Mouse (Mus musculus) MEL (cell line): ENCODE results near the gene Myo1g. TPM values are rescaled to one million over a fixed set of nuclear protein-coding genes. Genes with fewer than 3 reads are reported as not detected.

Source experiments
- DNase-seq: peaks from one replicate; pipeline ENCODE4 v3.0.0; 2011; ENCODE audit warnings: low read depth, low spot score
- H3K27ac ChIP-seq: 2 replicates; pipeline ENCODE4 v1.5.1; 2012; ENCODE audit warnings: low read depth, mild to moderate bottlenecking, control low read depth, low read length, moderate library complexity; ENCODE audit not compliant: control insufficient read depth
- H3K27me3 ChIP-seq, 2 experiments: fragments of 150-350 bp in 1 of 2; sonication (generic) in 1 of 2; 2 replicates each; pipeline ENCODE4 v1.6.1; 2012; ENCODE audit warnings: low read length in 2 of 2, mild to moderate bottlenecking in 2 of 2, improper control_type of control experiment in 1 of 2, moderate library complexity in 1 of 2; ENCODE audit not compliant: insufficient read depth in 2 of 2, control insufficient read depth in 1 of 2
- H3K36me3 ChIP-seq, 2 experiments: 2 replicates each; pipeline ENCODE4 v1.6.1; 2012 to 2014; ENCODE audit warnings: low read length in 2 of 2, improper control_type of control experiment in 1 of 2, inconsistent platforms in 1 of 2, mild to moderate bottlenecking in 1 of 2; ENCODE audit not compliant: insufficient read depth in 2 of 2, control insufficient read depth in 1 of 2
- H3K4me1 ChIP-seq, 2 experiments: fragments of 150-350 bp in 1 of 2; sonication (generic) in 1 of 2; 2 replicates each; pipeline ENCODE4 v1.6.1; 2012; ENCODE audit warnings: low read length in 2 of 2, improper control_type of control experiment in 1 of 2, mild to moderate bottlenecking in 1 of 2; ENCODE audit not compliant: insufficient read depth in 2 of 2, control insufficient read depth in 1 of 2
- H3K4me3 ChIP-seq, 2 experiments: fragments of 150-350 bp in 1 of 2; sonication (generic) in 1 of 2; 2 replicates each; pipeline ENCODE4 v1.5.1; 2012; ENCODE audit warnings: low read depth in 2 of 2, low read length in 2 of 2, mild to moderate bottlenecking in 2 of 2, moderate library complexity in 2 of 2, control low read depth in 1 of 2, improper control_type of control experiment in 1 of 2; ENCODE audit not compliant: control insufficient read depth in 1 of 2, insufficient read depth in 1 of 2
- H3K79me2 ChIP-seq: 2 replicates; pipeline ENCODE4 v1.6.1; 2012; ENCODE audit warnings: mild to moderate bottlenecking, low read length, moderate library complexity; ENCODE audit not compliant: control insufficient read depth, poor library complexity, insufficient read depth
- H3K9ac ChIP-seq: 2 replicates; pipeline ENCODE4 v1.6.1; 2012; ENCODE audit warnings: low read depth, mild to moderate bottlenecking, control low read depth, low read length, moderate library complexity; ENCODE audit not compliant: control insufficient read depth, poor library complexity, severe bottlenecking
- H3K9me3 ChIP-seq: fragments of 150-350 bp; sonication (generic); replicated peaks from 2 replicates; pipeline ENCODE4 v1.6.1; 2012; ENCODE audit warnings: mild to moderate bottlenecking, low read length, improper control_type of control experiment, moderate library complexity; ENCODE audit not compliant: insufficient read depth
- CTCF ChIP-seq, 3 experiments: IDR thresholded peaks in 2 of 3; conservative IDR thresholded peaks in 1 of 3; 2 replicates each; pipeline ENCODE4 v1.5.1; 2011 to 2012; ENCODE audit warnings: low read length in 3 of 3, low read depth in 2 of 3, mild to moderate bottlenecking in 2 of 3, improper control_type of control experiment in 1 of 3, inconsistent platforms in 1 of 3, mixed read lengths in 1 of 3, moderate library complexity in 1 of 3; ENCODE audit not compliant: control insufficient read depth in 1 of 3, insufficient read depth in 1 of 3, poor library complexity in 1 of 3, severe bottlenecking in 1 of 3
- MAZ ChIP-seq: IDR thresholded peaks from 2 replicates; pipeline ENCODE4 v1.6.1; 2012; ENCODE audit warnings: low read depth, mild to moderate bottlenecking, inconsistent platforms, low read length, improper control_type of control experiment
- NELFE ChIP-seq: IDR thresholded peaks from 2 replicates; pipeline ENCODE4 v1.6.1; 2011; ENCODE audit warnings: low read depth, low read length, improper control_type of control experiment
- POLR2A ChIP-seq, 2 experiments: IDR thresholded peaks; 2 replicates each; pipeline ENCODE4 v1.6.1; 2011 to 2012; ENCODE audit warnings: low read length in 2 of 2, mild to moderate bottlenecking in 2 of 2, control low read depth in 1 of 2, improper control_type of control experiment in 1 of 2, low read depth in 1 of 2, moderate library complexity in 1 of 2; ENCODE audit not compliant: control insufficient read depth in 1 of 2, insufficient read depth in 1 of 2, poor library complexity in 1 of 2
- RAD21 ChIP-seq: IDR thresholded peaks from 2 replicates; pipeline ENCODE4 v1.6.1; 2011; ENCODE audit warnings: mild to moderate bottlenecking, low read depth, low read length, improper control_type of control experiment
- SMC3 ChIP-seq: IDR thresholded peaks from 2 replicates; pipeline ENCODE4 v1.6.1; 2011; ENCODE audit warnings: low read depth, low read length, improper control_type of control experiment
- TBP ChIP-seq: IDR thresholded peaks from 2 replicates; pipeline ENCODE4 v1.8.0; 2011; ENCODE audit warnings: low read depth, low read length, improper control_type of control experiment
- USF2 ChIP-seq, 2 experiments: IDR thresholded peaks; 2 replicates each; pipeline ENCODE4 v1.6.1; 2011 to 2012; ENCODE audit warnings: improper control_type of control experiment in 2 of 2, low read length in 2 of 2, borderline replicate concordance in 1 of 2, inconsistent platforms in 1 of 2, low read depth in 1 of 2, mild to moderate bottlenecking in 1 of 2; ENCODE audit not compliant: insufficient read depth in 1 of 2
- ZNF384 ChIP-seq: IDR thresholded peaks from 2 replicates; pipeline ENCODE4 v1.6.1; 2012; ENCODE audit warnings: low read depth, mild to moderate bottlenecking, inconsistent platforms, low read length, improper control_type of control experiment
- polyA plus RNA-seq, 2 experiments: library from polyadenylated mRNA; stranded (reverse) in 1 of 2; unstranded in 1 of 2; fragments of >175 nt in 1 of 2; fragments of >200 nt in 1 of 2; gene quantifications; 2 replicates each; pipeline versions ENCODE4 v1.2.1 to v1.2.4; 2012; ENCODE audit warnings: low replicate concordance in 2 of 2, low read depth in 1 of 2; ENCODE audit not compliant: insufficient read length in 2 of 2, insufficient read depth in 1 of 2, missing spikeins in 1 of 2
- total RNA-seq: library from RNA; depleted of rRNA; stranded (reverse); fragments of 300-350 nt; gene quantifications from 2 replicates; pipeline ENCODE4 v1.2.3, GENCODE M21; 2012; rRNA removed

Gene Myo1g
- total and polyA plus RNA-seq, 3 experiments, result 19.4 to 33.3 TPM; not detected in 1

DNA sequence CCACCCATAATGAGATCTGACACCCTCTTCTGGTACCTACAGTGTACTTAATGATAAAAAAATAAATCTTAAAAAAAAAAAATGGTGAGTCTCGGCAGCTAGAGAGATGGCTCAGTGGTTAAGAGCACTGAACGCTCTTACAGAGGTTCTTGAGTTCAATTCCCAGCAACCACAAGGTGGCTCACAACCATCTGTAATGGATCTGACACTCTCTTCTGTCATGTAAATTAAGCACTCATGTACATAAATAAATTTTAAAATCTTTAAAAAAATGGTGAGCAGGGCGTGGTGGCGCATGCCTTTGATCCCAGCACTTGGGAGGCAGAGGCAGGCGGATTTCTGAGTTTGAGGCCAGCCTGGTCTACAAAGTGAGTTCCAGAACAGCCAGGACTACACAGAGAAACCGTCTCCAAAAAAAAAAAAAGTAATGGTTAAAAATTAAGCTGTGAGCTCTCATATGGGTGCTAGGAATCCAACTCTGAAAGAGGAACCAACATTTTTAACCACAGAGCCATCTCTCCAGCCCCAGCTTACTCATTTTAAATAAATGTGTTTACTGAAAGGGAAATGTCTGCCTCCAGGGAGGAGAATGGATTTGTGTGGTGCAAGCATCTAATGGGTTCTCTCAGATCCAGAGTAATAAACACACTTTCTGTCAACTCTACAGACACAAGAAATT lies 57.5 kb downstream of the Myo1g start:
- no peaks in the 10 kb centered on the region for H3K9me3 ChIP-seq
- peaks cover 0 to 6% of the 10 kb centered on the region in 2 experiments; a peak in 1 of 4 replicates for H3K4me1 ChIP-seq
- no peak overlapping the region for H3K9ac ChIP-seq
- H3K27me3 ChIP-seq, result no peaks in the 10 kb centered on the region
- DNase-seq, result peak; percentile 68
- 0 out of 4 replicates have a peak, but pooled peaks cover 2% of the 10 kb centered on the region in 2 experiments for H3K36me3 ChIP-seq
- TF ChIP-seq SMC3 (peak; percentile 37), RAD21 (peak; percentile 6; the same call in 1 of the 2 replicates), CTCF (IDR thresholded peaks at IDR 0.05 in 2 of 3, conservative IDR thresholded peaks at IDR 0.05 in 1 of 3; ENCODE audit: control insufficient read depth in 1 of 3, insufficient read depth in 1 of 3, low read depth in 2 of 3, low read length in 3 of 3, poor library complexity in 1 of 3, severe bottlenecking in 1 of 3) (peak in 1 of 3 experiments; percentile 23; a peak in 2 of 6 replicates), NELFE (no peak), POLR2A (IDR thresholded peaks at IDR 0.05; ENCODE audit: control insufficient read depth in 1 of 2, insufficient read depth in 1 of 2, low read depth in 1 of 2, low read length in 2 of 2, poor library complexity in 1 of 2) (no peak), MAZ (no peak), USF2 (IDR thresholded peaks at IDR 0.05; ENCODE audit: borderline replicate concordance in 1 of 2, insufficient read depth in 1 of 2, low read depth in 1 of 2, low read length in 2 of 2) (no peak), TBP (no peak), ZNF384 (peak; percentile 53)
- H3K79me2 ChIP-seq, result peaks cover 2% of the 10 kb centered on the region; the same call in 1 of the 2 replicates
- no peak overlapping the region for H3K4me3 ChIP-seq
- H3K27ac ChIP-seq, result no peak overlapping the region

Other genes starting within 250 kb of the Myo1g start
- 47.8 and 60.9 TPM in 2 replicates for gene Tmed4, start 246.1 kb downstream of the Myo1g start, total RNA-seq
- gene Tmed4, start 246.1 kb downstream of the Myo1g start, polyA plus RNA-seq, result 10 to 100 TPM in 1 of 2 experiments, not detected in 1; 66.5 TPM
- 91.8 and 93.7 TPM in 2 replicates for gene Ogdh, start 229.3 kb downstream of the Myo1g start, total RNA-seq
- gene Ogdh, start 229.3 kb downstream of the Myo1g start, polyA plus RNA-seq, result 100 to 1,000 TPM in 1 of 2 experiments, 10 to 100 TPM in 1; 94.9 to 118 TPM
- gene Zmiz2, start 131.9 kb downstream of the Myo1g start, total RNA-seq, result 12.3 and 12.8 TPM in 2 replicates
- gene Zmiz2, start 131.9 kb downstream of the Myo1g start, polyA plus RNA-seq, result 10 to 100 TPM; 35.5 to 90.3 TPM
- gene Ppia, start 105.5 kb downstream of the Myo1g start, total RNA-seq, result 7,288 and 8,303 TPM in 2 replicates
- gene Ppia, start 105.5 kb downstream of the Myo1g start, polyA plus RNA-seq, result 1,000 to 10,000 TPM in 1 of 2 experiments, not detected in 1; 3,662 TPM
- gene H2afv, start 76.5 kb downstream of the Myo1g start, total RNA-seq, result 70.6 and 97.2 TPM in 2 replicates
- gene H2afv, start 76.5 kb downstream of the Myo1g start, polyA plus RNA-seq, result 100 to 1,000 TPM in 1 of 2 experiments, not detected in 1; 159 TPM
- 29.3 and 33.9 TPM in 2 replicates for gene Purb, start 45.0 kb downstream of the Myo1g start, total RNA-seq
- 10 to 100 TPM; 23.1 to 32.7 TPM for gene Purb, start 45.0 kb downstream of the Myo1g start, polyA plus RNA-seq
- gene Ccm2, start 25.9 kb upstream of the Myo1g start, total RNA-seq, result 65.2 and 66.4 TPM in 2 replicates
- gene Ccm2, start 25.9 kb upstream of the Myo1g start, polyA plus RNA-seq, result 10 to 100 TPM in 1 of 2 experiments, not detected in 1; 49.2 TPM
- 0.10 and 0.12 TPM in 2 replicates for gene Nacad, start 85.1 kb upstream of the Myo1g start, total RNA-seq
- gene Nacad, start 85.1 kb upstream of the Myo1g start, polyA plus RNA-seq, result under 1 TPM in 1 of 2 experiments, not detected in 1; 0.32 TPM
- gene Tbrg4, start 105.1 kb upstream of the Myo1g start, total RNA-seq, result 191 and 192 TPM in 2 replicates
- 100 to 1,000 TPM; 278 to 756 TPM for gene Tbrg4, start 105.1 kb upstream of the Myo1g start, polyA plus RNA-seq
- not detected in 2 replicates for gene Wap, start 117.7 kb upstream of the Myo1g start, total RNA-seq
- gene Wap, start 117.7 kb upstream of the Myo1g start, polyA plus RNA-seq, result not detected
- not detected in 2 replicates for gene Ramp3, start 137.6 kb upstream of the Myo1g start, total RNA-seq
- not detected for gene Ramp3, start 137.6 kb upstream of the Myo1g start, polyA plus RNA-seq